Mouse (Mus musculus): ENCODE measurements around the gene Rpl35.
"Not testable (repeated sequence)": the region's sequence is repeated elsewhere in the genome, so short reads cannot be mapped to it uniquely, and the experiment has no call there.

Gene Rpl35

GRCm38 (mm10) chr2:39005574-39006079 lies at the start of gene Rpl35:
Gene Rpl35, minus strand, starts transcription at chr2:39005624.
- DNase-seq (ENCODE audit: inconsistent ontology term) = peak; percentile 66

- no peak for DNase-seq (ENCODE audit: inconsistent ontology term)
These were observed 43.1 kb upstream of the Rpl35 start for GRCm38 (mm10) chr2:39048515-39048914.

- DNase-seq (ENCODE audit: inconsistent ontology term) = no peak
These were observed 34.8 kb upstream of the Rpl35 start for GRCm38 (mm10) chr2:39040215-39040614.

- no peak for DNase-seq (ENCODE audit: inconsistent ontology term)
These were observed 26.2 kb upstream of the Rpl35 start for GRCm38 (mm10) chr2:39031611-39032010.

- no peak for DNase-seq (ENCODE audit: inconsistent ontology term)
These were observed 14.6 kb upstream of the Rpl35 start for GRCm38 (mm10) chr2:39020004-39020403.

- DNase-seq (ENCODE audit: inconsistent ontology term) = no peak
These were observed 11.2 kb upstream of the Rpl35 start for GRCm38 (mm10) chr2:39016581-39016980.

- DNase-seq (ENCODE audit: inconsistent ontology term) = no peak
These were observed 7.4 kb upstream of the Rpl35 start for GRCm38 (mm10) chr2:39012768-39013279.

- no peak for DNase-seq (ENCODE audit: inconsistent ontology term)
These were observed 6.5 kb upstream of the Rpl35 start for GRCm38 (mm10) chr2:39011971-39012370.

- no peak for DNase-seq (ENCODE audit: inconsistent ontology term)
These were observed 5.8 kb upstream of the Rpl35 start for GRCm38 (mm10) chr2:39011264-39011663.

- not testable (repeated sequence) for DNase-seq (ENCODE audit: inconsistent ontology term)
These were observed 4.7 kb upstream of the Rpl35 start for GRCm38 (mm10) chr2:39010144-39010543.

GRCm38 (mm10) chr2:39008954-39009365 lies 3.5 kb upstream of the Rpl35 start:
- peak; percentile 28 for DNase-seq (ENCODE audit: inconsistent ontology term)

- DNase-seq (ENCODE audit: inconsistent ontology term) = no peak
These were observed 3.0 kb upstream of the Rpl35 start for GRCm38 (mm10) chr2:39008350-39008851.

GRCm38 (mm10) chr2:39007865-39008264 lies 2.4 kb upstream of the Rpl35 start:
- peak; percentile 96 for DNase-seq (ENCODE audit: inconsistent ontology term)

GRCm38 (mm10) chr2:39006149-39006730 lies 816 bp upstream of the Rpl35 start:
- DNase-seq (ENCODE audit: inconsistent ontology term) = no peak

- DNase-seq (ENCODE audit: inconsistent ontology term) = peak; percentile 94
These were observed 466 bp downstream of the Rpl35 start, which contains the start of gene Arpc5l for GRCm38 (mm10) chr2:39004880-39005435. Gene Arpc5l, plus strand, starts transcription at chr2:39005348.

- peak; percentile 42 for DNase-seq (ENCODE audit: inconsistent ontology term)
These were observed 1.1 kb downstream of the Rpl35 start for GRCm38 (mm10) chr2:39004372-39004771.

GRCm38 (mm10) chr2:39003512-39003911 lies 1.9 kb downstream of the Rpl35 start:
- DNase-seq (ENCODE audit: inconsistent ontology term) = no peak

- DNase-seq (ENCODE audit: inconsistent ontology term) = no peak
These were observed 2.3 kb downstream of the Rpl35 start for GRCm38 (mm10) chr2:39003106-39003505.

GRCm38 (mm10) chr2:39001866-39002265 lies 3.6 kb downstream of the Rpl35 start:
- DNase-seq (ENCODE audit: inconsistent ontology term) = no peak

GRCm38 (mm10) chr2:39000587-39000919 lies 4.9 kb downstream of the Rpl35 start:
- no peak for DNase-seq (ENCODE audit: inconsistent ontology term)

GRCm38 (mm10) chr2:38999910-39000586 lies 5.4 kb downstream of the Rpl35 start:
- no peak for DNase-seq (ENCODE audit: inconsistent ontology term)

GRCm38 (mm10) chr2:38999381-38999780 lies 6.0 kb downstream of the Rpl35 start:
- DNase-seq (ENCODE audit: inconsistent ontology term) = no peak
